Mouse (Mus musculus) fibroblast of lung, adult 2 months (primary cell): Measurements from ENCODE around the gene Olfr1051.
"Not testable (repeated sequence)": the region's sequence is repeated elsewhere in the genome, so short reads cannot be mapped to it uniquely, and the experiment has no call there.

Experiments used
- DNase-seq: peaks from one replicate; pipeline ENCODE4 v3.0.0-alpha.2; 2011; ENCODE audit warnings: low read depth

The Olfr1051 gene

GRCm38 (mm10) chr2:86278988-86279387, at the start of gene Olfr1051:
Olfr1051 (minus strand) TSS chr2:86279088.
- not testable (repeated sequence) for DNase-seq

DNA sequence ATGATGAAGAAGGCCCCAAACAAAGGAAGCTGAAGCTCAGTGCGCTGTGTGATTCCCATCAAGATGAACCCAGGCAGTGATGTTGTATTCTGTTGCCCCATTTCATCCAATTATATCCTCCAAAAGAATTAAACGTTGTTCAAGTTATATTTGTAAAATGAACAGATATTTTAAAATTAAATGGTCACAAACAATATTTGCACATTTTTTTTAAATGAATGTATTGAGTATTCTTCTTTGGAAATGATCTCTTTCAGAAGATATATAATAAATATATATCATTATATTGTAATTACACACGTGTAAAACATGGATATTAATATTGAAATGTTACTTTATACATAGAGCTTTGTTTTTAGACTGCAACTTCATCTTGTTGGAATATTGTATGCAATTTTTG, 36.3 kb upstream of the Olfr1051 start, which contains the start of gene Olfr1053:
TSS of gene Olfr1053 (minus strand) at position 101 of the 400 bp plus-strand sequence.
- DNase-seq, result no peak

DNA sequence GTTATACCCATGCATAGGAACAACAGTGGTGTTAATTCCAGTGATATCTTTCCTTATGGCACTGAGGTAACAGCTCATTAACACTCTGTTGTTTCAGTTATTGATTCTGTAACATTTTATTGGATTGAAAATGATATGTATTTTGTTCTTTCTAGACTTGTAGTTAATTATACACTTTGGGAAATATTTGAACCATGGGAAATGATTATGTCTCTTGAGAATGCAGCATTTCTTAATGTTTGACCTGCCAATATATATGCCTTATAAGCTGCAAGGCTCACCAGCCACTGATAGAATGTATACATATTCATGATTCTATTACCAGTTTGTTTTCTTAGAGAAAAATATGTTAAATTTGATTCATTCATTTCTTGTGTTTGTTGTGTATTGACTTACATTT, 13.3 kb upstream of the Olfr1051 start, which contains the start of gene Olfr1052:
TSS of gene Olfr1052 (plus strand) at position 301 of the 400 bp plus-strand sequence.
- no peak for DNase-seq

- DNase-seq, result not testable (repeated sequence)
Observed at GRCm38 (mm10) chr2:86258228-86258627, 20.7 kb downstream of the Olfr1051 start, which contains the start of gene Olfr1049. Olfr1049 (minus strand) TSS chr2:86258328.

- DNase-seq, result no peak
Observed at GRCm38 (mm10) chr2:86240189-86240588, 38.7 kb downstream of the Olfr1051 start, which contains the start of gene Olfr1048. Olfr1048 (minus strand) TSS chr2:86240289.

DNA sequence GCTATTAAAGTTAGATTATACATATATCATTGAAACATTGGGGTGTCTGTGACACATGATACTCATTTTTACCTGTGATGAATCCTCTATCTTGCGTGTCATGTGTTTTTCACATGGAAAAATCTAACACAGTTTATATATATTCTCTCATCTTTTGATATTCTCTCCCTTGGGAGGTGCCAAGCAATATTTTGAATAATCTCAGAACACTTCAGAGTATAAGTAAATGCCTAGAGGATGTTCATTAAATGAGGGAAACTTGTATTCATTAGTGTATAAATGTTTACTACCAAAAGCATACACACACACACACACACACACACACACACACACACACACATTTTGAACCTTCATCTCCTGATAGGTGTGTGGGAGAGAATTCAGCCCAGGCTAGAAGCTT, 47.6 kb downstream of the Olfr1051 start, which contains the start of gene Olfr1047:
TSS of gene Olfr1047 (minus strand) at position 101 of the 400 bp plus-strand sequence.
- no peak for DNase-seq
